Mouse (Mus musculus) layer of hippocampus, adult 2 months (tissue): ENCODE results near the gene Zp3r. TPM values are rescaled to one million over a fixed set of nuclear protein-coding genes. Genes with fewer than 3 reads are reported as not detected.

Source experiments
- DNase-seq, 2 experiments: peaks; one replicate each; pipeline ENCODE4 v3.0.0; 2022; ENCODE audit warnings: low spot score in 2 of 2
- H3K27ac ChIP-seq: fragments of 200-600 bp; 2 replicates; pipeline ENCODE4 v1.8.1; 2022
- H3K4me3 ChIP-seq: fragments of 200-600 bp; 2 replicates; pipeline ENCODE4 v1.8.1; 2022; ENCODE audit warnings: mild to moderate bottlenecking
- CTCF ChIP-seq: fragments of 200-600 bp; conservative IDR thresholded peaks from 2 replicates; pipeline ENCODE4 v1.8.1; 2022; ENCODE audit warnings: antibody characterized with exemption, mild to moderate bottlenecking, moderate library complexity
- total RNA-seq, 2 experiments: library from RNA; stranded (reverse); gene quantifications; 2 replicates each; pipeline ENCODE4 v1.2.3; 2021

Gene Zp3r
- total RNA-seq, 2 experiments from 2014 or later, result not detected

DNA sequence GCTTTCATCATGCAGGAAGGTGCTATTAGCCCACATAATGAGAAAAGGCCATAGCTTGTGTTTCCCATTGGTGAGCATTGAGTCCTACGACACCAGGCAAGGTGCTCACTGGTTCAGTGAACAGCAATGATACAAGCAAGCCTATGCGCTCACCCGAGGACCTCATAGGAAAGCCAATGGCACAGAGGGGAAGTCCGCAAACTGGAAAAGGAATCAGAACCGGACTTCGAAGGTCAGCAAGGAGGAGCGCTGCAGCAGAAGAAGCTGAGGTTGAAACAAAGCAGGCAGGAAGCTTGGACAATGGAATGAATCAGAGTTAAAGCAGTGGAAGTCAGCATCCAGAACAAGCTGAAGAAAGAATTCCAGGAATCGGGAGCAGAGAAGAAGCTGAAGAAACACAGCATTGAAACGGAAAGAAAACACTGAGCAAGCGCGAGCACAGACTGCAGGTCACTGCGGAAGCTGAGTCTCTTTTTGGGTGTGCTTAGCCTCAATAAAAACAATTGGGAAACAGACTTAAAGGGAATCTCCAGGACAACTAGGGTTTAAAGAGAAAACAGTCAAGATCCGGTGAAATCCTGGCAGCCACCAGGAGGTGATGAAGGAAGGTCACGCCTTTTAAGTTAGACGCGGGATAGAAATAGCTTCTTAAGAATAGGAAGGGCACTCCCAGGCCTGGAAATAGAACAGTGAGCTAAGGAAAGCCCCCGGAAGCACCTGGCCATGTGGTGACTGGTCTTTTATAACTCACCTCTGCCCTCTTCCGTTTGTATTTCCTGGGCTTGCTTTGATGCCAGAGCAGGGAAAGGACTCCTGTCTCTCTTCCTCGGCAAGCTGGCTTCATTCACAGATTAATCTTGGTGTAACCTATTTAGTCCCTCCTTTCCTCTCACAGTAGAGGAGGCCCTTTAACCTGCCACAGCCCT lies 78.9 kb downstream of the Zp3r start:
- 0 out of 2 replicates have a peak, but pooled peaks have one; percentile 3 for TF ChIP-seq CTCF
- H3K4me3 ChIP-seq, result no peak overlapping the region
- no peak for DNase-seq

DNA sequence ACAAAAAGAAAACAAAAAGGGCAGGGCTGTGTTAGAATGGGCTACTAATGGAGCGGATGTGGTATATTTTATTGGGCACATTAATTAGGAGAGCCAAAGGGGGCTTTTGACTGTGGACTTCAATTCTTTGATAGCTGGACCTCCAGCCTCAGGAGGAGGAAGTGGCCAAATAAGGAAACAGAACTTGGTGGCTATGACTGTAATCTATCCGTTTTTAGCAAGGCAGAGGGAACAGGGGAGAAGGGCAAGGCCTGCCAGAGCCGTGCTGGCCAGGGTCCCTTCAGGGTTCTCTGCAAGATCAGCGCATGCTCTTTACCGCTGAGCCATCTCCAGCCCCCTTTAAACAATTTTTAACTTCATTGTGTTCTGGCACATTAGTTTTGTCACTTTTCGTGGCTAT lies 79.7 kb downstream of the Zp3r start:
- Histone ChIP-seq H3K27ac (0 out of 2 replicates have a peak overlapping the region, but pooled peaks have one; percentile 32), H3K4me3 (no peak overlapping the region)
- no peak for TF ChIP-seq CTCF
- no peak for DNase-seq

More for the DNA sequence above, 78.9 kb downstream of the Zp3r start:
- H3K27ac ChIP-seq, result peak overlapping the region; percentile 32; the same call in 1 of the 2 replicates

- TF ChIP-seq CTCF, result no peak
- DNase-seq, result no peak
- no peak overlapping the region for H3K27ac ChIP-seq
- H3K4me3 ChIP-seq, result no peak overlapping the region
These were observed 80.3 kb downstream of the Zp3r start for GRCm38 (mm10) chr1:130549160-130549559.

DNA sequence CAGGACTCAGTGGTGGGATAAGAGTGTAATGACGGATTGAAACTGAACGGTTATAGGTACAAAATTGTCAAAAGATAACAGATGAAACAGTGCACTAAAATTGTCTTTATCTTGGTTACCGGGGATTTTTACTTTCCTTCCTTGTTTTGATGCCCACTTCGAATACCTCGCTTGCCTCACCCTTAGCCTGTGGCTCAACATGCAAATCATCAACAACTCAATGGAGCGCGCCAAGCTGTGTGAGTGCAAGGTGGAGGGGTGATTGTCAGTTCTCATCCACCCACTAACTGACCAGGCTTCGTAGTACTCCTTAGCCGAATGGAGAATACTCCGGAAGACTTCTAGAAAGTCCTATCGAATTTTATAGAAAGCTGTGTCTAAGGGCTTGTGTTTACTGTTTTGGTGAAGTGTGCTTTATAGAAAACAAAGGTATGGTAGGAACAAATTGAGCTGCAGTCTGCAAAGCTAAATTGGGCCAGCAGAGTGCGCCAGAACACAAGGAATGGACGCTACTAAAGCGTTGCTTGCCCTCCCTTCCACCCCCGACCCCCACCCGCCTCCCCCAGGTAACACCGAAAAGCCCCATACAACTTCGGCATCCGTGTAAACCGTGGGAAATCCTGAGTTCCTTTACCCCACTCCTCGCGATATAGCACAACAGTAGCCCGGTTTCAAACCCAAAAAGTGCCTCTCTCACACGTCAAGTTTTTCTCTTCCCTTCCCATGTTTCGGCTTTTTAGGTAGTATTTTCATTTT lies 81.6 kb downstream of the Zp3r start:
- peak overlapping the region; percentile 37 for H3K4me3 ChIP-seq
- H3K27ac ChIP-seq, result no peak overlapping the region

More for the DNA sequence above, 81.6 kb downstream of the Zp3r start:
- TF ChIP-seq CTCF, result peak; percentile 91
- DNase-seq, result peak in 1 of 2 experiments; percentile 54

Other genes with a start within 250 kb of the Zp3r start
- gene Cd55b, start 206.6 kb downstream of the Zp3r start, total RNA-seq, result not detected
- 1 to 10 TPM; 6.6 to 7.2 TPM for gene Cd55, start 166.9 kb downstream of the Zp3r start, total RNA-seq
- gene C4bp, start 32.0 kb upstream of the Zp3r start, total RNA-seq, result under 1 TPM; 0.38 to 0.66 TPM
- not detected for gene Gm29427, start 86.2 kb upstream of the Zp3r start, total RNA-seq
- 10 to 100 TPM; 17.9 to 18.0 TPM for gene Yod1, start 87.7 kb upstream of the Zp3r start, total RNA-seq
- 10 to 100 TPM; 45.6 to 51.7 TPM for gene Pfkfb2, start 99.6 kb upstream of the Zp3r start, total RNA-seq
- 1 to 10 TPM; 1.4 to 1.6 TPM for gene AA986860, start 102.4 kb upstream of the Zp3r start, total RNA-seq
- not detected for gene Fcamr, start 171.3 kb upstream of the Zp3r start, total RNA-seq
- not detected for gene Pigr, start 197.1 kb upstream of the Zp3r start, total RNA-seq
- under 1 TPM in 1 of 2 experiments, not detected in 1; 0.59 TPM for gene Fcmr, start 236.0 kb upstream of the Zp3r start, total RNA-seq